Mouse (Mus musculus) cerebral cortex, adult 2 months (tissue): Measurements from ENCODE around the gene Pla2g10.

Experiments used
- WGBS: fragments of 180-500 bp; shearing (Covaris S2); methylation state at CpG from one replicate; pipeline ENCODE4 v1.1.7; 2018; 5-methylcytosine and 5-hydroxymethylcytosine counted together

The Pla2g10 gene

GRCm38 (mm10) chr16:13730285-13731255, at the start of gene Pla2g10:
Gene Pla2g10 (minus strand): TSS chr16:13730983.
- WGBS = 20% methylated on average over 26 of the region's 26 CpGs

- WGBS = 89% methylated on average over 3 of the region's 3 CpGs
Measured at GRCm38 (mm10) chr16:13774651-13775050, 43.9 kb upstream of the Pla2g10 start.

GRCm38 (mm10) chr16:13774011-13774410, 43.2 kb upstream of the Pla2g10 start:
- WGBS = 75% methylated on average over 2 of the region's 2 CpGs

DNA sequence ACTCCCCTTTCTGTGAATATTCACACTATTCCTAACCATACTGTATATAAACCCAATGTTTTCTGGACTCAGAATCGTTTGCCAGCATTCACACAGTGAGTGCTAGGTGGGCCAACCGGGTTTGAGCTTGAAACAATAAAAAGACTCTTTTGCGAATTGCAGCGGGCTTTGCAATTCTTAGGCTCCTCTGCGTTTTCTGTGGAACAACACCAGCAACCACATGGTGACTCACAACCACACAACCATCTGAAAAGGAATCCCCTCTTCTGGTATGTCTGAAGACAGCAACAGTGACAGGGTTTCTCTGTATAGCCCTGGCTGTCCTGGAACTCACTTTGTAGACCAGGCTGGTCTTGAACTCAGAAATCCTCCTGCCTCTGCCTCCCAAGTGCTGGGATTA, 41.3 kb upstream of the Pla2g10 start:
- 78% methylated on average over 5 of the region's 5 CpGs for WGBS

GRCm38 (mm10) chr16:13771603-13772002, 40.8 kb upstream of the Pla2g10 start:
- WGBS = 79% methylated on average over 4 of the region's 4 CpGs

DNA sequence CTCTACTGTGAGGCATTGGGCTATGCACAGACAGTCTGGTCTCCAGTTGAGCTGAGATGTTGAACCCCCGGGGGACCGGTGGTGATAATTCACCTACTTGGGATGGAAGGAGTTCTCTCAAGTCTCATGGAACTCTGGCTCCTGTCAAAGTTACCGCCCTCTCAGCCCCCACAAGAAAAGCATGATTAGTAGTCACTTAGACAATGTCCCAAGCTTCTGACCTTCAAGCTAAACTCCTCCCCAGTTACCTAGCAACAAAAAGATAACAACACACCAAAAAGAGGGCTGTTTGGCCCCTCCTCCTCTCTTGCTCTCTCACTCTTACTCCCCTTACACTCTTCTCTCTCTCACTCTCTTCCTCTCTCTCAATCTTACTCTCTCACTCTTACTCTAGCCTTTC, 33.7 kb upstream of the Pla2g10 start:
- 86% methylated on average over 3 of the region's 3 CpGs for WGBS

DNA sequence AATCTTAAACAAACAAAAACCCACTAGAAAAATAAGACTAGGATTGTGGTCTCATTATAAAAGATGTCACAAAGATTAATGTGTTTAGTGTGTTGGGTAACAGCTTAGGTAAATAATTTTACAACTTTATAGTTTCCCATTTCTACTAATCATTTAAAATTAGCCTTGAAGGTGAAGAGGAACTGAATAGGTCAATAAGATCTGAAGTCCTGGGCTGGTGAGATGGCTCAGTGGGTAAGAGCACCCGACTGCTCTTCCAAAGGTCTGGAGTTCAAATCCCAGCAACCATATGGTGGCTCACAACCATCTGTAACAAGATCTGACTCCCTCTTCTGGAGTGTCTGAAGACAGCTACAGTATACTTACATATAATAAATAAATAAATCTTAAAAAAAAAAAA, 32.0 kb upstream of the Pla2g10 start:
- 95% methylated on average over 1 of the region's 1 CpGs for WGBS

DNA sequence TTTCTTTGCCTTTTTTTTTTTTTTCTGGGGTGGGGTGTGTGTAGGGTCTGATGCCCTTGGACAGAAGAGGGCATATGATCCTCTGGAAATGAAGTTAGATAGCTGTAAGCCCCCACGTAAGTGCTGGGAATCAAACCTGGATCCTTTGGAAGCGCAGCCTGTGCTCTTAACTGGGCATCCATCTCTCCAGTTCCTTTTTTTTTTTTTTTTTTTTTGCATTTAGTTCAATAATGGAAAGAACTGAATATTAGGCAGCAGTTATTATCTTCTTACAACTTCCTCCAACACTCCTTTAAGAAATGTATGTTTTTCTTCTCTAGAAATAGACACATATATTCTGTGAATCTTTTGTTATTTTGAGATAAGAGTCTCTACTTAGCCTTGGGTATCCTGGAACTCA, 27.0 kb upstream of the Pla2g10 start:
- WGBS = 98% methylated on average over 2 of the region's 2 CpGs

DNA sequence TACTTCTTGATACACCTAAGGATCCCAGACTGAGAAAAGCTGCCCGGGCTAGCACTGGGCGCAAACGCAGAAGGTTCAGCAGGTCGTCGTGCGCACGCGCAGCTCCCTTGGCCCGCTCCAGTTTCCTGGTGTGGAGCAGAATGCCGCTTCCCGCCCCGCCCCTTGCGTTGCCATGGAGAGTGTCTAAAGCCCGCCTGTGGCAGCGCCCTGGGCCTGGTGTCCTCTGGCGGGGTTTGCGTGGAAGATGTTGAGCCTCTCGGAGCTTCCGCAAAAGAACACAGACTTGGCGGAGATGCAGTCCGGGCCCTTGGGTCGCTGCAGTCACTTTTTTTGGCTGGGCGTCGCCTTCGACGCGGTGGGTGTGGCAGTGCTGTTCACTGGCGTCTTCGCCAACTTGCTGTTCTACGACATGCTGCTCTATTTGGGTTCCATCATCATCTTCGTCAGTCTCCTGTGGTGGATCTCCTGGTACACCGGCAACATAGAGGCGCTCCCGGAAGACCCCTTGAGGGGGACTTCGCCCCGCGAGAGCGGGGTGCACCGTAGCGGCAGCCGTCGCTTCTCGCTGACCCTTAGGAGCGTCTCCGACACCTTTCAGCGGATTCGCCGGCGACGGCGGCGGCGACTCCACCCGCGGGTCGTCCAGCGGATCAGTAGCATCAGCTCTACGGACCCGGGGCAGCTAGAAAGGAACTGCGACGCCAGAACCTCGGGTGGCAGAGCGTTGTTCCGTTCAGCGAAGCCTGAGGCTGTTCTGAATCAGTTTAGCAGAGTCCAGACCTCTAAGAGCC, 23.8 kb upstream of the Pla2g10 start:
- WGBS = under 1% methylated on average over 65 of the region's 65 CpGs

- WGBS = 35% methylated on average over 8 of the region's 8 CpGs
Measured at GRCm38 (mm10) chr16:13753986-13754385, 23.2 kb upstream of the Pla2g10 start.

GRCm38 (mm10) chr16:13750626-13751025, 19.8 kb upstream of the Pla2g10 start:
- WGBS = 89% methylated on average over 12 of the region's 13 CpGs

- WGBS = 69% methylated on average over 3 of the region's 3 CpGs
Measured at GRCm38 (mm10) chr16:13749981-13750380, 19.2 kb upstream of the Pla2g10 start.

DNA sequence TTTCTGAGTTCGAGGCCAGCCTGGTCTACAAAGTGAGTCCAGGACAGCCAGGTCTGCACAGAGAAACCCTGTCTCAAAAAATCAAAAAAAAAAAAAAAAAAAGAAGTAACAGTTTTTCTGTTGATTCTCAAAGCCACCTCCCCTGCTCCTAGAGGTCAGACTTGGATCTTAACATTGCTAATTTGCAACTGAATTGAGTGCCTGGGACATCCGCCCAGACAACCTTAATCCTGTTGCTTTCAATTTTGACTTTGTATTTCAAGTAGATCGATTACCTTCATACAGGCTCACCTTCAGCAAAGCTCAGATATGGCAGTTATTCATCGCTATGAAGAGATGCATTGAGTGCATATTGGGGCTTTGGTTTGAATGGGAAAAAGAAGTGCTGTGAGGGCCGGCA, 18.5 kb upstream of the Pla2g10 start:
- 60% methylated on average over 5 of the region's 5 CpGs for WGBS

GRCm38 (mm10) chr16:13748813-13749212, 18.0 kb upstream of the Pla2g10 start:
- 27% methylated on average over 10 of the region's 10 CpGs for WGBS

GRCm38 (mm10) chr16:13748124-13748523, 17.3 kb upstream of the Pla2g10 start:
- 85% methylated on average over 3 of the region's 3 CpGs for WGBS

DNA sequence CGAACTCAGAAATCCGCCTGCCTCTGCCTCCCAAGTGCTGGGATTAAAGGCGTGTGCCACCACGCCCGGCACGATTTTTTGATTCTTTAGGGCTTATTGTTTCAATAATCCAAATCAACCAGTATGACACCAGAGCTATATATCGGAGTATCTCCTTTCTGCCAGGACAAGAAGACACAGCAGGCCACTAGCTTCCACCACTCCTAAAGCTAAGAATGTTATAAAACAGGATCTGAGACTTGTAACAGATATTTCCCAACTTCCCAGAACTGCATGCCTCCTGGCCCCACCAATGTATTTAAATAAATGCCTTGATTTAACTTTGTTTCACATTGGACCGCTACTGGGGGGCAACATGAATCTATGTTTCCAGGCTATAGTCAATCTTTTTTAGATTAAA, 16.9 kb upstream of the Pla2g10 start:
- WGBS = 91% methylated on average over 8 of the region's 8 CpGs

DNA sequence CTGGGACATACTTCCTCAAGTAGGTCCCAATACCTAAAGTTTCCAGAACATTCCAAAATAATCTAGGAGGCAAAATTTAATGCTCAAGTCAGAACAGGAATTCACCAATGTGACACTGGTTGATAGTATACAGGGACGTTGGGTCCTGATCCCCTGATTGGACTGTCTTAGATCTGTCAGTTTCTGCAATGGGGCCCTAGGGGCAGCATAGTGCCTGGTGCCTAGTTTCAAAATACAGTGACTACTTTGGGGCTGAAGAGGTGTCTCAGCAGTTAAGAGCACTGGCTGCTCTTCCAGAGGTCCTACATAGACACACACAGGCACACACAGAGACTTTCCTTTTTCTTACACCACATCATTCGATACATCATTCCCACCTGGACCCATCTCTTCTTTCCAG, 10.1 kb upstream of the Pla2g10 start:
- WGBS = 75% methylated on average over 2 of the region's 2 CpGs

GRCm38 (mm10) chr16:13739044-13739443, 8.3 kb upstream of the Pla2g10 start:
- WGBS = 72% methylated on average over 4 of the region's 4 CpGs

DNA sequence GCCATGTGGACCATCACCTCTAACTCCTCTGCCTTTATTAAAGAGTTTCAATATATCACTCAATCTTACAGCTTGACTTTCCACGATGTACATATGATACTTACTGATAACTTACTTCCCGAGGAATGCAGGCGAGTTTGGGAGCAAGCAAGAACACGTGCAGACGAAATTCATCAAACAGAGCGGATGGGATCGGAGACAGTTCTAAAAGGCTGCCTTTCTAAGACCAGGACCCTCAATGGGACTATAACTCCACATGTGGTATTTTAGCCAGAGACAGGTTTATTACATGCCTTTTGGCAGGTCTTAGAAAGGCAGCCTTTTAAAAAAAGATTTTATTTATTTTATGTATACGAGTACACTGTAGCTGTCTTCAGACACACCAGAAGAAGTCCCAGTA, 5.2 kb upstream of the Pla2g10 start:
- WGBS = 93% methylated on average over 8 of the region's 8 CpGs

- 26% methylated on average over 9 of the region's 9 CpGs for WGBS
Measured at GRCm38 (mm10) chr16:13733518-13734137, 2.8 kb upstream of the Pla2g10 start.

GRCm38 (mm10) chr16:13732786-13733185, 2.0 kb upstream of the Pla2g10 start:
- WGBS = 86% methylated on average over 3 of the region's 3 CpGs

- 91% methylated on average over 4 of the region's 4 CpGs for WGBS
Measured at GRCm38 (mm10) chr16:13729428-13729827, 1.4 kb downstream of the Pla2g10 start.
